Mouse (Mus musculus) brain, embryonic 18.5 days (tissue): ENCODE measurements around the gene Zbtb18.
"Not testable (repeated sequence)": the region's sequence is repeated elsewhere in the genome, so short reads cannot be mapped to it uniquely, and the experiment has no call there.

Experiments used
- DNase-seq: peaks from one replicate; pipeline ENCODE4 v3.0.0-alpha.2; 2012; ENCODE audit warnings: low read depth, low spot score

Gene Zbtb18

DNA sequence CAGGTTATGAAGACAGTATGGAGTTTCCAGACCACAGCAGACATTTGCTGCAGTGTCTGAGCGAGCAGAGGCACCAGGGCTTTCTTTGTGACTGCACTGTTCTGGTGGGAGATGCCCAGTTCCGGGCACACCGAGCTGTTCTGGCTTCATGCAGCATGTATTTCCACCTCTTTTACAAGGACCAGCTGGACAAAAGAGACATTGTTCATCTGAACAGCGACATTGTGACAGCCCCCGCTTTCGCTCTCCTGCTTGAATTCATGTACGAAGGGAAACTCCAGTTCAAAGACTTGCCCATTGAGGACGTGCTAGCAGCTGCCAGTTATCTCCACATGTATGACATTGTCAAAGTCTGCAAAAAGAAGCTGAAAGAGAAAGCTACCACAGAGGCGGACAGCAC lies 4.9 kb downstream of the Zbtb18 start:
- no peak for DNase-seq

- DNase-seq: no peak
These were observed 5.5 kb downstream of the Zbtb18 start for GRCm38 (mm10) chr1:177447541-177448111.

DNA sequence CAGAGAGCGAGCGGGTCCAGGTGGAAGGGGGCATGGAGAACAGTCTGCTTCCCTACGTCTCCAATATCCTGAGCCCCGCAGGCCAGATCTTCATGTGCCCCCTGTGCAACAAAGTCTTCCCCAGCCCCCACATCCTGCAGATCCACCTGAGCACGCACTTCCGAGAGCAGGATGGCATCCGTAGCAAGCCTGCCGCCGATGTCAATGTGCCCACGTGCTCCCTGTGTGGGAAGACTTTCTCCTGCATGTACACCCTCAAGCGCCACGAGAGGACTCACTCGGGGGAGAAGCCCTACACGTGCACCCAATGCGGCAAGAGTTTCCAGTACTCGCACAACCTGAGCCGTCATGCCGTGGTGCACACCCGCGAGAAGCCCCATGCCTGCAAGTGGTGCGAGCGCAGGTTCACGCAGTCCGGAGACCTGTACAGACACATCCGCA lies 6.0 kb downstream of the Zbtb18 start:
- DNase-seq: no peak

- DNase-seq: no peak
These were observed 6.8 kb downstream of the Zbtb18 start for GRCm38 (mm10) chr1:177448921-177449320.

DNA sequence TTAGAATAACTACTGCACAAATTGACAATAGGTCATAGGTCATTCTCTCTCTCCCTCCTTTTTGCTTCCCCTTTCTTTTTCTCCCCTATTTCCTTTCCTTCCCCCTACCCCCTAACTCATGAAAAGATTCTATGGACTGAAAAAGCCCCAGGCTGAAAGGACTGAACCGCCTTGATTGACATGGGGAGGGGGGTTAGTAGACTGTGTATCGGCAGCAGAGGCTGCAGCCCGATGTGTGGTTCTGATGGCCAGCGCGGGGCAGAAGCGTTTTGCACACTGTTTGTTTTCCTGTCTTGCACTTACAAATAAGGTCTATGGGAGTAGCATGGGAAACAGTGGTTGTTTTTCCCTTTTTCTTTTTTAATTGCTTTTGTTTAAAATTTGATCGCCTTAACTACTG lies 7.7 kb downstream of the Zbtb18 start:
- DNase-seq: not testable (repeated sequence)

DNA sequence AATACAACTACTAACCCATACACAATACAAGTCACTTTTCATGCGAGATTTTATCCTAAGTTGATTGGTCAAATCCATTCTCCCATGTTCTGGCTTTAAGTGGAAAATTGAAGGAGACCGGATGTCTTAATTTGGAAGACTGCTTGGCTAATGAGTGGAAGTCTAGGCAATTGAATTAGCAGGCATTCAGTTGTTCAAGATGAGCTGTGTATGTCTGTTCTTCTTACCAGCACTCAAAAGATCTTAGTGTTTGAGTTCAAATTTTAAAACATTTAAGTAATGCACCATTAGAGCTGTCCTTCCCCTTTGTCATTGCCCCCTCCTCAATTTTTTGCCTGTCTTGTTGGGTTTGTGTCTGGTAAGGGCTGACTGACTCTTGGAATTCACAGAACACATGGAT lies 8.9 kb downstream of the Zbtb18 start:
- DNase-seq: no peak

DNA sequence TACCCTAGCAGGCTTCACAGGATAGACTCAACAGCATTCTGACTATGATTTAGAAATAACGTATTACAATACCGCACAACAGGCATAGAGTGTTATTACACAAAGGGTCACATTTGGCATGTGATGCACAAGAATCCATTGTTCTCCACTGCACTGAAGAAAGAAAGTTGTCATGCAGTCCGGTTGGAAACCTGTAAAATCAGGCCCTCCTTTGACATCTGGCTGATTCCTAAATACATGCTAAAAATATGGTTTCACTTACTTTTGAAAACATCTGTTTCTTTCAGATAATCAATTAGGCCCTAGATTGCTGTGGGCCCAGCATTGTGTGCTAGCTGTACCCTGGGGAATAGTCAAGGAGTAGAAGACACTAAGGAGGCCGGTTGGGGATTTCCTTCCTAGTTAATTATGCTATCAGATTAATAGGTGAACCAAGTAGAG lies 9.9 kb downstream of the Zbtb18 start:
- DNase-seq: no peak

GRCm38 (mm10) chr1:177452987-177453386 lies 10.8 kb downstream of the Zbtb18 start:
- DNase-seq: no peak

GRCm38 (mm10) chr1:177453806-177454205 lies 11.7 kb downstream of the Zbtb18 start:
- no peak for DNase-seq

- no peak for DNase-seq
These were observed 12.3 kb downstream of the Zbtb18 start for GRCm38 (mm10) chr1:177454492-177454891.

DNA sequence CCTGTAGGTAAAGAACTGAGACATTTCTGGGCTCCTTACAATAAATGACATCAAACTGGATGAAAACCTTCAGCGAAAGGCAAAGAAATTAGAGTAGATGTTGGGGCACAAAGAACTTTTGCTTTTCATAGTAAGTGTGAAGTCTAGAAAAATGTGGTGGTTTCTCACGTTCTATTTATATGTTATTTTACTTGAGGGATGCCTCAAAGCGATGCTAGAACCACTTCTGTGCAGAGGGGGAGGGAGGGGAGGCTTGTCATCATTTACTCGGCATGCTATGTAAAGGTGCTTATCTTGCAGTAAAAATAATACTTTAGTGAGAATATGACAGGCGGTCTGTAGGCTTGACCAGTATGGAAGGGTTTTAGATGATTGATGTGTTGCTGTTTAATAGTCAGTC lies 13.3 kb downstream of the Zbtb18 start:
- no peak for DNase-seq

DNA sequence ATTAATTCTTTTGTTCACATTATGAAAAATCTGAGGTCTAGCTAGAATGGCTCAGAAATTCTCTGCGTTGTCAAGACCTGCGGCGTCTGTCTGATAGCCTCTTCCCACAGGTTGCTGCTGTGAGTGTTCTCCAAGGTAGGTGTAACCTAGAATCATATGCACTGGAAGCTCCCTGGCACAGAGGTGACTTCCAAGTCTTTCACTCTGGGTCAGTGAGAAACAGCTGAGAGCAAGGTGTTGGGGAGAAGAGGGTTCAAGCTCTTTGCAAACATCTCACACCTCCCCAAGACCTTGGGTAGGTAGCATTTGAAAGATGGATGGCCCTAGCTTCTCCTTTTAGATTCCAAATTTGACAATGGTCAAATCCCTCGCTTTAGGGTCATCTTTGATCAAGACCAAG lies 14.1 kb downstream of the Zbtb18 start:
- DNase-seq: no peak

DNA sequence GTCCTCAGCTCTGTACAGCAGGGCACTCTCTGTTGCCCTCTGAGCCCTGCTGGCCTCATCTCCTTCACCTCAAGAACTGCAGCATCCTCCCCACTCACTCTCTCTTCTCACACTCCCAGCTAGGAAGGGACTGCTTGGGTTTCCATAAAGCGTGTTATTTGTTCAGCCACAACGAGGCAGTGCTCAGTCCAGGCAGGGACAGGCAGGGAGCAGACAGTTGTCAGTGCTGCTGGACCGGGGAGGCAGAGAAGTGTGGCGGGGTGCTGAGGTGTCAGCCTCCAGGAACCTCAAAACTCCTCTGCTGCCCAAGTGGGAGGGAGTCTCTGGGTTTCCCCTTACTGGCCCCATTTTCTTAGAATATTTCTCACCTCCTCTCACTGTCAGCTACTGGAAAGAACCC lies 14.6 kb downstream of the Zbtb18 start:
- no peak for DNase-seq

DNA sequence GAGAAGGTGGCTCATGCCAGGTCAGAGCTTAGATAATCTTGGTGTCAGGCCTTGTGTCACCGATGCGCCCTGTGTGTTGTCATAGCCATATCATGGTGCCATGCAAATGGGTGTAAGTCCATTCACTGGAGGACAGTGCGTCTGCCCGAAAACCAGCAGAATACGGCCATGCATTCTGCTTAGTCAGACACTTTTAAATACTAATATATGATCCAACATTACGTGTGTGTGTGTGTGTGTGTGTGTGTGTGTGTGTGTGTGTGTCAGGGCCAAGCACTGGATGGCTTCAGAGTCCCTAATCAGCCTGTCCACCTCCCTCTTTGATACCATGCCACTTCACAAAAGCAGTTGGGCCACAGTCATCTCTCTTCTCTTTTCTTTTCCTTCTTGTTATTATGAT lies 15.8 kb downstream of the Zbtb18 start:
- no peak for DNase-seq

DNA sequence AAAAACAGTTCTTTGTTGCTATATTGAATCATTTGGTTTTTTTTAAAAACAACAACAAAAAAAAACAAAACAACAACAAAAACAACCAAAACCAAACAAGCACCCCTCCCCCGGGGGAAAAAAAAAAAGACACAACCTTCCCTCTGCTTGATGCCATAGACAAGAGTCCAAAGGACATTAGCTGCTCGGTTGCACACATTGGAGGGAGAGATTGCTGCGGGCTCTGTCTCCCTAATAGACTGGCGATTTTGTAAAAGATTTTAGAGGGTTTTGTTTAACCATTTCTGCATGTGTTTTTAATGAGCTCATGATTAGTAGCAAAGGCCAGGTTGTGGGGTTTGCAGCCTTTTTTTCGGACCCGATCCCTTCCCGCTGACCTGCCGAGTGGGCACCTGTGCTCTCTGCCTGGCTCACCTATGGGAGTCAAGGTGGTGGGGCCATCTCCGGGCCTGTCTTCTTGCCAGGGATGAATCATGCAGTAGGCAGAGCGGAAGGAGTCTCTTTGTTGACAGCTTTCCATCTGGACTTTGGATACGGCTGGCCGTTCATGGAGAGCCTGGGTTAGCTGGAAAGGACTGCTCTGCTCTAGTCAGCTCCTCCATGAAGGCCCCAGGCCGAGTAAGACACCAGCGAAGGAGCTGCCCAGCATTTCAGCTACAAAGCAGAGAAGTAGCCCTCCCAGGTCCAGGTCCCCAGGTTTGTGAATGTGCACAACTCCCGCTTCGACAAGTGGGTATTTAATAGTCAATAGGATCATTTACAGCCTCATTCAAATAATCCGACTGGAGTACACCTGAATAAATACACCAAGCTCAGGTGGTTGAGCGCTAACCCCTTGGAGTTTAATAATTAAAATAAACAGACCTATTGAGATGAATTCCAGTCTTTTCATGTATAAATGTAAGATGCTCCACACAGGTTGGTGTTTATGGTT lies 16.6 kb downstream of the Zbtb18 start:
- no peak for DNase-seq

GRCm38 (mm10) chr1:177459536-177459935 lies 17.4 kb downstream of the Zbtb18 start:
- DNase-seq: no peak

- no peak for DNase-seq
These were observed 25.0 kb downstream of the Zbtb18 start for GRCm38 (mm10) chr1:177467150-177467549.

DNA sequence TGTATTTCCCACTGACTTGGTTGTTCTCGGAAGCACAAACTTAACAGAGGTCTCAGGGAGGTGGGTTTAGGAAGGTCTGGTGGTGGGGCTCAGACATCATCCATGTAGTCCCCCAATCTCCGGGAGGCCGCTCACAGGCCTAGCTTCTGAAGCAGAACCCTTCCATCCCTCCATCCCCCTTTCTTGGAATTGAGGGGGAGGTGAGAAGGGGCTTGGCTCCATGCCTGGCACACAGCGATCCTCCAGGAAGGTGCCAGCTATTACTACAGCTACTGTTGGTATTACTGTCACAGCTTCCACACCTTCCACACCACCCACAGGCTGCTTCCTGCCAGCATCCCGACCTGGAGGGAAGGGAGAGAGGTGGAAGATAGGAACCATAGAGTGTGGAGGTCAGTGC lies 26.3 kb downstream of the Zbtb18 start:
- DNase-seq: no peak

- DNase-seq: no peak
These were observed 27.9 kb downstream of the Zbtb18 start for GRCm38 (mm10) chr1:177470091-177470490.

GRCm38 (mm10) chr1:177470951-177471350 lies 28.8 kb downstream of the Zbtb18 start:
- DNase-seq: no peak

DNA sequence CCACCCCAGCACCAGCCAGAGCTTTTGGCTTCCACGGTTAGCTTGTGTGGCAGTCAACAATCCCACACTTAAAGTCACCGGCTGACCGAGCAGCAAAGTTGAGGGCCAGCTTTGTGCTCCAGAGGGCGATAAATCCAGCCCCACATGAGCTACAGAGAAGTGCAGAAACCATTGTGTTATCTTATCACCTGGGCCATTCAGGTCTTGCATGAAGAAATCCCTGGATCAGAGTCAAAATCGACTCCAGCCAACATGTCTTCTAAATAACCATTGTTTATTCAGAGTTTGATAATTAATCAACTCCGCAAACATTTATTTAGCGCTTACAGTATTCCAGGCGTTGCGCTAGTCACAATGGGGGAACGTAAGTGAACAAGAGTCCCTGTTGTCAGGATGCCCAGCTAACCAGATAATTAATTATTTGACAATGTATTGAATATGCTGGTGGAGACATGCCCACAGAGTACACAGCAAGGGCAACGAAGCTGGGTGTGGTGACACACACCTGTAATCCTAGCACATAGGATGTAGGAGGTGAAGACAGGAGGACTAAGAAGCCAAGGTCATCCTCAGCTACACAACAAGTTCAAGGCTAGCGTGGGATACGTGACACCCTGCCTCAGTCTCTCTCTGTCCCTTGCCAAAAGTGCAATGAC lies 33.5 kb downstream of the Zbtb18 start:
- DNase-seq: no peak

GRCm38 (mm10) chr1:177478578-177478977 lies 36.4 kb downstream of the Zbtb18 start:
- no peak for DNase-seq
